ENCODE assay signal across 31 mouse cellular contexts in the genomic region with DNA sequence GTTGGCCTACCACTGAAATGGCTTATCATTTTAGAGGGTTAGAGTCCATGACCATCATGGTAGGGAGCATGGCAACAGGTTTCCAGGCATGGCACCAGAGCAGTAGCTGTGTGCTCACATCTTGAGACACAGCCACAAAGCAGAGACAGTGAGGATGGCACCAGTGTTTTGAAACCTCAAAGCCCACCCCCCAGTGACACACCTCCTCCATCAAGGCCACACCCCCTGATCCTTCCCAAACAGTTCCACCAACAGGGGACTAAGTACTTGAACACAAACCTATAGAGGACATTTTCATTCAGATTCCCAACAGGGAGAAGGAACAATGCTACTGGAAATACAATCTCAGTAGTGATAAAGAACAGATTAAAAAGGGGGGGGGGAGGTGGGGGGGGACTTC. TPM values are rescaled to one million over a fixed set of nuclear protein-coding genes. Genes with fewer than 3 reads are reported as not detected.
"Had no signal": no experiment of that assay in that cellular context is flagged by ENCODE, and none has a peak within 500 bp of the region (broad histone marks: within the 10 kb centered on the region; RNA-seq: fewer than 3 reads in every experiment).

No protein-coding gene starts in this region.

- H3K4me2 ChIP-seq: liver, embryonic 13.5 days; lung, embryonic 14.5 days; midbrain, embryonic 11.5 days had no signal

- H3K36me3 ChIP-seq: liver, embryonic 13.5 days had no signal

- DNase-seq: kidney, adult 18-20 months; kidney, postnatal 25 days; layer of hippocampus, postnatal 36 days; liver, embryonic 13.5 days; lung, embryonic 14.5 days; midbrain, embryonic 14.5 days; thymus, postnatal 25 days had no signal

- H3K27ac ChIP-seq: kidney, postnatal 0 days; layer of hippocampus, adult 2 months; left cerebral cortex, adult 2 months; liver, embryonic 13.5 days; macrophage had no signal

- H3K9ac ChIP-seq: liver, embryonic 13.5 days; lung, embryonic 14.5 days had no signal

- H3K4me3 ChIP-seq: layer of hippocampus, adult 2 months; left cerebral cortex, adult 2 months; liver, embryonic 13.5 days had no signal

- ATAC-seq: lung, postnatal 0 days had no signal

RNA-seq across cellular contexts. Expression of gene 4933406M09Rik, which starts 0.6 kb away (rescaled TPM):
- total RNA-seq: layer of hippocampus, adult 2 months; layer of hippocampus, postnatal 10 days; layer of hippocampus, postnatal 36 days; left cerebral cortex, adult 2 months; left cerebral cortex, postnatal 10 days; left cerebral cortex, postnatal 36 days; liver, adult 2 months; megakaryocyte-erythroid progenitor cell, adult 5-6 weeks; midbrain, postnatal 0 days had no signal
- polyA plus RNA-seq: kidney, embryonic 14.5 days; kidney, postnatal 0 days; large intestine, adult 2 months; limb, embryonic 11.5 days; limb, embryonic 14.5 days; liver, adult 2 months; liver, embryonic 13.5 days; liver, embryonic 16.5 days; lung, embryonic 14.5 days; macrophage; midbrain, embryonic 11.5 days; midbrain, embryonic 14.5 days; midbrain, postnatal 0 days; neural tube, embryonic 11.5 days; neural tube, embryonic 14.5 days; small intestine, adult 2 months; spleen, adult 2 months; stomach, embryonic 16.5 days; thymus, postnatal 0 days; urinary bladder, adult 2 months had no signal
